Comparison of ENCODE assay signal across 9 mouse cellular contexts in genomic region chr7:45447325-45447990, GRCm38 (mm10). TPM values are rescaled to one million over a fixed set of nuclear protein-coding genes. Genes with fewer than 3 reads are reported as not detected.
DNase-seq lines count a peak whose midpoint lies in the region; ATAC-seq and TF ChIP-seq lines count a peak whose summit lies in the region.
"Had no signal": no experiment of that assay in that cellular context is flagged by ENCODE, and none has a peak within 500 bp of the region (broad histone marks: within the 10 kb centered on the region; RNA-seq: fewer than 3 reads in every experiment).

No protein-coding gene starts in this region.

- ATAC-seq in forebrain, postnatal 0 days: peak; percentile 66
- no peak for ATAC-seq in forebrain, embryonic 13.5 days
- no peak for ATAC-seq in activated CD4-positive, CD25-positive, alpha-beta regulatory T cell, adult 4 months

- 43% methylated on average over 11 of the region's 11 CpGs for WGBS in forebrain, postnatal 0 days
- WGBS in forebrain, embryonic 13.5 days: 44% methylated on average over 11 of the region's 11 CpGs
- WGBS in liver, adult 2 months: 39% methylated on average over 11 of the region's 11 CpGs
- WGBS in small intestine, adult 2 months: 57% methylated on average over 11 of the region's 11 CpGs

- H3K4me3 ChIP-seq in forebrain, postnatal 0 days (ENCODE audit: low read depth, low read length): no peak overlapping the region
- no peak overlapping the region for H3K4me3 ChIP-seq in forebrain, embryonic 13.5 days
- no peak overlapping the region for H3K4me3 ChIP-seq in liver, adult 2 months (ENCODE audit: insufficient read depth, low read depth, low read length)
- no peak overlapping the region for H3K4me3 ChIP-seq in small intestine, adult 2 months (ENCODE audit: low read depth, low read length)

- H3K9ac ChIP-seq in forebrain, postnatal 0 days: no peak overlapping the region
- H3K9ac ChIP-seq in forebrain, embryonic 13.5 days: no peak overlapping the region
- no peak overlapping the region for H3K9ac ChIP-seq in liver, adult 2 months (ENCODE audit: low read depth, low read length)

- H3K27ac ChIP-seq in forebrain, postnatal 0 days (ENCODE audit: low read depth, low read length): no peak overlapping the region
- no peak overlapping the region for H3K27ac ChIP-seq in forebrain, embryonic 13.5 days
- H3K27ac ChIP-seq in liver, adult 2 months (replicated peaks; ENCODE audit: insufficient read depth, low read depth, low read length): no peak overlapping the region
- H3K27ac ChIP-seq in small intestine, adult 2 months (ENCODE audit: insufficient read depth, low read depth, low read length): no peak overlapping the region

- no peaks in the 10 kb centered on the region for H3K79me2 ChIP-seq in liver, adult 2 months (ENCODE audit: control insufficient read depth, insufficient read depth, low read length)

- no peak overlapping the region for H3K4me2 ChIP-seq in forebrain, postnatal 0 days (ENCODE audit: low read depth)
- no peak overlapping the region for H3K4me2 ChIP-seq in forebrain, embryonic 13.5 days

- no peaks in the 10 kb centered on the region for H3K9me3 ChIP-seq in forebrain, postnatal 0 days (ENCODE audit: low read length)
- no peaks in the 10 kb centered on the region for H3K9me3 ChIP-seq in forebrain, embryonic 13.5 days (replicated peaks)

- TF ChIP-seq CTCF in forebrain, postnatal 0 days (IDR thresholded peaks at IDR 0.05; ENCODE audit: low read depth): peak; percentile 55
- TF ChIP-seq CTCF in liver, adult 2 months (IDR thresholded peaks at IDR 0.05; ENCODE audit: low read depth, low read length): peak; percentile 70
- peak; percentile 36; the same call in 1 of the 2 replicates for TF ChIP-seq CTCF in small intestine, adult 2 months (IDR thresholded peaks at IDR 0.05; ENCODE audit: extremely low read depth, insufficient read length, insufficient replicate concordance, low read depth, low read length)

- TF ChIP-seq POLR2A in liver, adult 2 months (IDR thresholded peaks at IDR 0.05; ENCODE audit: extremely low read depth, insufficient read depth, low read length): no peak
- TF ChIP-seq POLR2A in small intestine, adult 2 months (IDR thresholded peaks at IDR 0.05; ENCODE audit: low read depth, low read length): no peak

- no peaks in the 10 kb centered on the region for H3K27me3 ChIP-seq in forebrain, postnatal 0 days (ENCODE audit: insufficient read depth, low read length)
- H3K27me3 ChIP-seq in forebrain, embryonic 13.5 days: no peaks in the 10 kb centered on the region
- no peaks in the 10 kb centered on the region for H3K27me3 ChIP-seq in liver, adult 2 months (ENCODE audit: control insufficient read depth, insufficient read depth, low read length)
- no peaks in the 10 kb centered on the region for H3K27me3 ChIP-seq in small intestine, adult 2 months (ENCODE audit: control insufficient read depth, insufficient read depth, low read length)

- peaks cover 25% of the 10 kb centered on the region for H3K36me3 ChIP-seq in forebrain, postnatal 0 days (ENCODE audit: insufficient read depth)
- H3K36me3 ChIP-seq in forebrain, embryonic 13.5 days (ENCODE audit: poor library complexity, severe bottlenecking): peaks cover 57% of the 10 kb centered on the region
- H3K36me3 ChIP-seq in liver, adult 2 months (ENCODE audit: control insufficient read depth, insufficient read depth, low read length): no peaks in the 10 kb centered on the region; the same call in 1 of the 2 replicates
- H3K36me3 ChIP-seq in small intestine, adult 2 months (ENCODE audit: control insufficient read depth, insufficient read depth, low read length): peaks cover 2% of the 10 kb centered on the region

- peak; percentile 33 for DNase-seq in forebrain, postnatal 0 days
- DNase-seq in CD4-positive helper T cell, adult 2 months (ENCODE audit: low read depth, low spot score): peak; percentile 66
- DNase-seq in embryo, embryonic 10 days (ENCODE audit: low spot score): peak; percentile 44
- no peak for DNase-seq in liver, adult 2 months (ENCODE audit: extremely low read depth, low read depth, low spot score)
- no peak for DNase-seq in cerebellum, adult 8-10 months

- H3K4me1 ChIP-seq in forebrain, postnatal 0 days (ENCODE audit: insufficient read depth): no peaks in the 10 kb centered on the region
- no peaks in the 10 kb centered on the region for H3K4me1 ChIP-seq in forebrain, embryonic 13.5 days
- H3K4me1 ChIP-seq in liver, adult 2 months (ENCODE audit: control insufficient read depth, insufficient read depth, low read length): no peaks in the 10 kb centered on the region
- H3K4me1 ChIP-seq in small intestine, adult 2 months (ENCODE audit: control insufficient read depth, insufficient read depth, insufficient read length, low read length): no peaks in the 10 kb centered on the region

RNA-seq across cellular contexts. Expression of gene Ruvbl2, which starts 9.6 kb away (rescaled TPM):
- total RNA-seq in forebrain, postnatal 0 days (2014; rRNA removed): 123 and 149 TPM in 2 replicates
- 98.3 and 104 TPM in 2 replicates for polyA plus RNA-seq in forebrain, postnatal 0 days (2015; fragmentation: Nextera tagmentation; extraction: Ambion mirVana)
- polyA plus RNA-seq in forebrain, embryonic 13.5 days (2015; fragmentation: Nextera tagmentation; extraction: Ambion mirVana): 153 and 173 TPM in 2 replicates
- total RNA-seq in liver, adult 2 months (2014; rRNA removed): 8.9 and 12.3 TPM in 2 replicates
- 18.4 and 28.8 TPM in 2 replicates for polyA plus RNA-seq in liver, adult 2 months (2012; rRNA removed)
- 22.3 and 54.3 TPM in 2 replicates for polyA plus RNA-seq in small intestine, adult 2 months (2012; rRNA removed)
- polyA plus RNA-seq in activated CD4-positive, CD25-positive, alpha-beta regulatory T cell, adult 4 months (2017; shearing (Covaris generic)): 10 to 100 TPM; 47.4 to 51.2 TPM

RNA-seq across cellular contexts. Expression of gene Ftl1, which starts 12.2 kb away (rescaled TPM):
- 2,541 and 3,015 TPM in 2 replicates for total RNA-seq in forebrain, postnatal 0 days (2014; rRNA removed)
- polyA plus RNA-seq in forebrain, postnatal 0 days (2015; fragmentation: Nextera tagmentation; extraction: Ambion mirVana): 5,542 and 6,210 TPM in 2 replicates
- 6,730 and 6,791 TPM in 2 replicates for polyA plus RNA-seq in forebrain, embryonic 13.5 days (2015; fragmentation: Nextera tagmentation; extraction: Ambion mirVana)
- total RNA-seq in liver, adult 2 months (2014; rRNA removed): 3,170 and 4,966 TPM in 2 replicates
- 12,947 and 13,613 TPM in 2 replicates for polyA plus RNA-seq in liver, adult 2 months (2012; rRNA removed)
- 1,857 and 2,336 TPM in 2 replicates for polyA plus RNA-seq in small intestine, adult 2 months (2012; rRNA removed)
- 1,000 to 10,000 TPM; 1,527 to 1,850 TPM for polyA plus RNA-seq in activated CD4-positive, CD25-positive, alpha-beta regulatory T cell, adult 4 months (2017; shearing (Covaris generic))

RNA-seq across cellular contexts. Expression of gene Gys1, which starts 12.8 kb away (rescaled TPM):
- 9.8 and 11.4 TPM in 2 replicates for total RNA-seq in forebrain, postnatal 0 days (2014; rRNA removed)
- 8.6 and 12.3 TPM in 2 replicates for polyA plus RNA-seq in forebrain, postnatal 0 days (2015; fragmentation: Nextera tagmentation; extraction: Ambion mirVana)
- 20.9 and 23.0 TPM in 2 replicates for polyA plus RNA-seq in forebrain, embryonic 13.5 days (2015; fragmentation: Nextera tagmentation; extraction: Ambion mirVana)
- total RNA-seq in liver, adult 2 months (2014; rRNA removed): 1.2 TPM in 2 replicates
- polyA plus RNA-seq in liver, adult 2 months (2012; rRNA removed): 2.6 and 4.8 TPM in 2 replicates
- polyA plus RNA-seq in small intestine, adult 2 months (2012; rRNA removed): 9.5 and 9.6 TPM in 2 replicates
- 1 to 10 TPM; 9.3 to 9.8 TPM for polyA plus RNA-seq in activated CD4-positive, CD25-positive, alpha-beta regulatory T cell, adult 4 months (2017; shearing (Covaris generic))

RNA-seq across cellular contexts. Expression of gene Bax, which starts 19.2 kb away (rescaled TPM):
- 120 and 127 TPM in 2 replicates for total RNA-seq in forebrain, postnatal 0 days (2014; rRNA removed)
- 276 and 297 TPM in 2 replicates for polyA plus RNA-seq in forebrain, postnatal 0 days (2015; fragmentation: Nextera tagmentation; extraction: Ambion mirVana)
- polyA plus RNA-seq in forebrain, embryonic 13.5 days (2015; fragmentation: Nextera tagmentation; extraction: Ambion mirVana): 243 and 272 TPM in 2 replicates
- 19.5 and 23.8 TPM in 2 replicates for total RNA-seq in liver, adult 2 months (2014; rRNA removed)
- 49.8 and 62.0 TPM in 2 replicates for polyA plus RNA-seq in liver, adult 2 months (2012; rRNA removed)
- polyA plus RNA-seq in small intestine, adult 2 months (2012; rRNA removed): 57.1 and 105 TPM in 2 replicates
- polyA plus RNA-seq in activated CD4-positive, CD25-positive, alpha-beta regulatory T cell, adult 4 months (2017; shearing (Covaris generic)): 100 to 1,000 TPM in 1 of 2 experiments, 10 to 100 TPM in 1; 94.5 to 202 TPM

RNA-seq across cellular contexts. Expression of gene Lhb, which starts 26.8 kb away (rescaled TPM):
- 0.43 TPM in 1 of 2 replicates, not detected in the other for total RNA-seq in forebrain, postnatal 0 days (2014; rRNA removed)
- polyA plus RNA-seq in forebrain, postnatal 0 days (2015; fragmentation: Nextera tagmentation; extraction: Ambion mirVana): 0.36 and 1.0 TPM in 2 replicates
- 0.44 and 1.1 TPM in 2 replicates for polyA plus RNA-seq in forebrain, embryonic 13.5 days (2015; fragmentation: Nextera tagmentation; extraction: Ambion mirVana)
- not detected in 2 replicates for total RNA-seq in liver, adult 2 months (2014; rRNA removed)
- not detected in 2 replicates for polyA plus RNA-seq in liver, adult 2 months (2012; rRNA removed)
- polyA plus RNA-seq in small intestine, adult 2 months (2012; rRNA removed): 0.66 TPM in 1 of 2 replicates, not detected in the other
- not detected for polyA plus RNA-seq in activated CD4-positive, CD25-positive, alpha-beta regulatory T cell, adult 4 months (2017; shearing (Covaris generic))
- total RNA-seq: left cerebral cortex, postnatal 10 days had no signal

Comparison
In these comparisons a context has a peak if more than half of its experiments do, and no peak if none do; other contexts are left out.
1. DNase-seq: peak in forebrain, postnatal 0 days (single experiment), CD4-positive helper T cell, adult 2 months (single experiment) and embryo, embryonic 10 days (single experiment); none in liver, adult 2 months (single experiment) and cerebellum, adult 8-10 months (single experiment).
2. Peak in every context shown above with its lines, with median percentiles within 50 percentile points of each other: CTCF ChIP-seq.